Mouse (Mus musculus) kidney, embryonic 15.5 days (tissue): ENCODE measurements at regions not wholly inside any gene's neighbourhood (a gene's known extent, or its start where the extent isn't known, plus 50 kb on each side); places are given as distances from the start of the nearest gene placed in this dataset.

Experiments
- ATAC-seq: fragments of 200-750 bp; cut with Nextera tagmentation; replicated peaks from 2 replicates; pipeline ENCODE4 v1.8.0; 2017; ENCODE audit warnings: moderate TSS enrichment; ENCODE audit not compliant: low FRiP score
- H3K27ac ChIP-seq: fragments of 300-500 bp; sonication (generic); 2 replicates; pipeline ENCODE4 v1.5.1; 2015; ENCODE audit warnings: mild to moderate bottlenecking, inconsistent platforms
- H3K27me3 ChIP-seq: fragments of 300-500 bp; sonication (generic); 2 replicates; pipeline ENCODE4 v1.6.1; 2015; ENCODE audit warnings: inconsistent platforms
- H3K36me3 ChIP-seq: fragments of 300-500 bp; sonication (generic); 2 replicates; pipeline ENCODE4 v1.6.1; 2015; ENCODE audit warnings: inconsistent platforms
- H3K4me1 ChIP-seq: fragments of 300-500 bp; sonication (generic); 2 replicates; pipeline ENCODE4 v1.6.1; 2015; ENCODE audit warnings: inconsistent platforms
- H3K4me2 ChIP-seq: fragments of 300-500 bp; sonication (generic); 2 replicates; pipeline ENCODE4 v1.6.1; 2015; ENCODE audit warnings: moderate library complexity, mild to moderate bottlenecking, inconsistent platforms
- H3K4me3 ChIP-seq: fragments of 300-500 bp; sonication (generic); replicated peaks from 2 replicates; pipeline ENCODE4 v1.5.1; 2015; ENCODE audit warnings: mild to moderate bottlenecking, inconsistent platforms
- H3K9ac ChIP-seq: fragments of 300-500 bp; sonication (generic); 2 replicates; pipeline ENCODE4 v1.6.1; 2015; ENCODE audit warnings: mild to moderate bottlenecking, inconsistent platforms
- H3K9me3 ChIP-seq: fragments of 300-500 bp; sonication (generic); replicated peaks from 2 replicates; pipeline ENCODE4 v1.6.1; 2016; ENCODE audit warnings: inconsistent platforms
- WGBS: fragments of 180-500 bp; shearing (Covaris S2); methylation state at CpG from one replicate; pipeline ENCODE4 v1.1.7; 2015; ENCODE audit warnings: mixed read lengths; 5-methylcytosine and 5-hydroxymethylcytosine counted together

GRCm38 (mm10) chr13:90424541-90424940 is 335.1 kb upstream of the Xrcc4 start:
- H3K27me3 ChIP-seq: no peaks in the 10 kb centered on the region
- H3K9me3 ChIP-seq: no peaks in the 10 kb centered on the region
- H3K9ac ChIP-seq: no peak overlapping the region
- no peak overlapping the region for H3K27ac ChIP-seq
- no peak overlapping the region for H3K4me3 ChIP-seq
- H3K4me1 ChIP-seq: no peaks in the 10 kb centered on the region
- 80% methylated on average over 5 of the region's 5 CpGs for WGBS
- no peaks in the 10 kb centered on the region for H3K36me3 ChIP-seq
- ATAC-seq: no peak
- no peak overlapping the region for H3K4me2 ChIP-seq

GRCm38 (mm10) chr13:90420966-90421365 is 331.6 kb upstream of the Xrcc4 start:
- Histone ChIP-seq H3K4me1 (no peaks in the 10 kb centered on the region), H3K36me3 (no peaks in the 10 kb centered on the region), H3K4me2 (no peak overlapping the region), H3K9ac (no peak overlapping the region), H3K4me3 (no peak overlapping the region), H3K9me3 (no peaks in the 10 kb centered on the region), H3K27me3 (no peaks in the 10 kb centered on the region), H3K27ac (no peak overlapping the region)
- 59% methylated on average over 4 of the region's 4 CpGs for WGBS
- ATAC-seq: peak; percentile 41; the same call in 1 of the 2 replicates

DNA sequence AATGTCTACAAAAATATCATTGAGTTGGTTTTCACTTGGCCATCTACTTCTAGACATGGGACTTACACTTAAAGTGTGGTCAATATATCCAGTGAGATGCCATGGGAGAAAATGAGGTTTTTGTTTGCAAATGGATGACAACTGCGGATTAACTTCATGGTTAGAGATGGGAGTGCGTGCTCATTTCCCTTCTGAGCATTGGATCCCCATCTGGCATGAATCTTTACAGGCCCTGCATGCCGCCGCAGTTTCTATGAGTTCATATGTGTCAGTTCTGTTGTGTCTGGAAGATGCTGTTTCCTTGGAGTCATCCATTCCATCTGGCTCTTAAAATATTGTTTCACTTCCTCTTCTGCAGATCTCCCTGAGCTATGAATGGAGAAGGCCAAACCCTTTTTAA is 315.0 kb upstream of the Xrcc4 start:
- ATAC-seq: no peak
- H3K4me1 ChIP-seq: no peaks in the 10 kb centered on the region
- no peak overlapping the region for H3K27ac ChIP-seq
- H3K9me3 ChIP-seq: no peaks in the 10 kb centered on the region
- 97% methylated on average over 4 of the region's 4 CpGs for WGBS
- H3K27me3 ChIP-seq: no peaks in the 10 kb centered on the region
- H3K36me3 ChIP-seq: no peaks in the 10 kb centered on the region
- no peak overlapping the region for H3K9ac ChIP-seq
- H3K4me3 ChIP-seq: no peak overlapping the region
- no peak overlapping the region for H3K4me2 ChIP-seq

- no peaks in the 10 kb centered on the region for H3K27me3 ChIP-seq
- H3K9me3 ChIP-seq: no peaks in the 10 kb centered on the region
- no peaks in the 10 kb centered on the region for H3K4me1 ChIP-seq
- WGBS: 57% methylated on average over 1 of the region's 1 CpGs
- H3K9ac ChIP-seq: no peak overlapping the region
- no peak overlapping the region for H3K4me2 ChIP-seq
- no peak overlapping the region for H3K27ac ChIP-seq
- H3K4me3 ChIP-seq: no peak overlapping the region
- no peaks in the 10 kb centered on the region for H3K36me3 ChIP-seq
- no peak for ATAC-seq
These were observed 312.7 kb upstream of the Xrcc4 start for GRCm38 (mm10) chr13:90402061-90402460.

- no peaks in the 10 kb centered on the region for H3K36me3 ChIP-seq
- 31% methylated on average over 1 of the region's 1 CpGs for whole genome bisulfite sequencing
- no peaks in the 10 kb centered on the region for H3K27me3 ChIP-seq
- no peak overlapping the region for H3K9ac ChIP-seq
- H3K27ac ChIP-seq: no peak overlapping the region
- H3K4me2 ChIP-seq: no peak overlapping the region
- no peaks in the 10 kb centered on the region for H3K9me3 ChIP-seq
- no peaks in the 10 kb centered on the region for H3K4me1 ChIP-seq
- ATAC-seq: no peak
- H3K4me3 ChIP-seq: no peak overlapping the region
These were observed 312.1 kb upstream of the Xrcc4 start for GRCm38 (mm10) chr13:90401496-90401895.

DNA sequence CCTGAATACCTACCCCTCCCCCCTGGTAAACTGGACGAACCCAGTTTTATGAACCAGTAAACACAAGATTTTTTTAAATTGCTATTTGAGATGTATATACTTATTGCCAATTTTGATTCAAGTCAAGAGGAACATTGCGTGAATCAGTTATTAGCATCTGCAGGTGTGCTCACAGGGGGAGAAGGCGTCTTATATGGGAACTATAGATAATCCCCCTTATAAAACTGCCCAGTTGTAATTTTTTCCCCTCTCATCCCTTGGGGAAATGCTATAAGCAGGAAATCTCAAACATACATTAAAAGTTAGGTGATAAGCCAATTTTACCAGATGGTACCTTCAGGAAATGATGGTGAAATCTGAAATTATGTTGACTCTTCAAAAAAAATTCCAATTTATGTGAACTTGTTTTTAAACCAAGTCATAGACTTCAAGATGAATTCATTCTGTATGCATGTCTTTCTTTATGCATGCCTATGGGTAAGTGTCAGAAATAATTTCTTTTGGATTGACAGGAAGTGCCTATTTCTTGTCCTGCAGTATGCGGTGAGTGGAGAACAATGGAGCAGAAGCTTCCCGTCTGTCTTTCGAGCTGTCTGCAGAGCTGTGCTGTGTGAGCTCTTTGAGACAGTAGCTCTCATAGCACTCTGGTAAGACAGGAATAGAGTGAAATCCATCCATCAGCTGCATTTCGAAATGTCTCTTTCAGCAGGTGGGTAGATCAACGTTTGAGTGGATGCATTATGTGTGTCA is 306.0 kb upstream of the Xrcc4 start:
- H3K4me2 ChIP-seq: no peak overlapping the region

GRCm38 (mm10) chr13:90394815-90395241 is 305.4 kb upstream of the Xrcc4 start:
- H3K4me2 ChIP-seq: no peak overlapping the region
- H3K27ac ChIP-seq: no peak overlapping the region
- H3K36me3 ChIP-seq: no peaks in the 10 kb centered on the region
- H3K4me3 ChIP-seq: no peak overlapping the region
- H3K9me3 ChIP-seq: no peaks in the 10 kb centered on the region
- H3K4me1 ChIP-seq: 0 out of 2 replicates have a peak, but pooled peaks cover 3% of the 10 kb centered on the region
- no peak overlapping the region for H3K9ac ChIP-seq
- 54% methylated on average over 5 of the region's 5 CpGs for WGBS
- no peaks in the 10 kb centered on the region for H3K27me3 ChIP-seq
- ATAC-seq: no peak

More for the DNA sequence above, 306.0 kb upstream of the Xrcc4 start:
- no peaks in the 10 kb centered on the region for H3K27me3 ChIP-seq
- H3K27ac ChIP-seq: no peak overlapping the region
- H3K36me3 ChIP-seq: no peaks in the 10 kb centered on the region
- no peak overlapping the region for H3K9ac ChIP-seq
- H3K4me3 ChIP-seq: no peak overlapping the region
- 0 out of 2 replicates have a peak, but pooled peaks cover 3% of the 10 kb centered on the region for H3K4me1 ChIP-seq
- WGBS: 76% methylated on average over 8 of the region's 8 CpGs
- ATAC-seq: no peak
- H3K9me3 ChIP-seq: no peaks in the 10 kb centered on the region

GRCm38 (mm10) chr13:90392415-90392814 is 303.0 kb upstream of the Xrcc4 start:
- ATAC-seq: no peak

GRCm38 (mm10) chr13:90376619-90377018 is 287.2 kb upstream of the Xrcc4 start:
- Histone ChIP-seq H3K4me1 (no peaks in the 10 kb centered on the region), H3K4me3 (no peak overlapping the region), H3K27ac (peak overlapping the region; percentile 54; the same call in 1 of the 2 replicates), H3K9ac (no peak overlapping the region), H3K4me2 (no peak overlapping the region), H3K9me3 (no peaks in the 10 kb centered on the region), H3K36me3 (no peaks in the 10 kb centered on the region), H3K27me3 (no peaks in the 10 kb centered on the region)
- WGBS: 45% methylated on average over 3 of the region's 3 CpGs
- ATAC-seq: peak; percentile 96

More at GRCm38 (mm10) chr13:90392415-90392814, 303.0 kb upstream of the Xrcc4 start:
- Histone ChIP-seq H3K9me3 (no peaks in the 10 kb centered on the region), H3K4me1 (0 out of 2 replicates have a peak, but pooled peaks cover 3% of the 10 kb centered on the region), H3K27ac (no peak overlapping the region), H3K36me3 (no peaks in the 10 kb centered on the region), H3K27me3 (no peaks in the 10 kb centered on the region), H3K4me3 (no peak overlapping the region), H3K9ac (no peak overlapping the region), H3K4me2 (no peak overlapping the region)

GRCm38 (mm10) chr13:90376207-90376606 is 286.8 kb upstream of the Xrcc4 start:
- Histone ChIP-seq H3K4me3 (no peak overlapping the region), H3K4me2 (no peak overlapping the region), H3K27ac (peak overlapping the region; percentile 54), H3K36me3 (no peaks in the 10 kb centered on the region), H3K27me3 (no peaks in the 10 kb centered on the region), H3K9ac (no peak overlapping the region), H3K9me3 (no peaks in the 10 kb centered on the region), H3K4me1 (no peaks in the 10 kb centered on the region)
- WGBS: 40% methylated on average over 6 of the region's 6 CpGs
- peak; percentile 70 for ATAC-seq

DNA sequence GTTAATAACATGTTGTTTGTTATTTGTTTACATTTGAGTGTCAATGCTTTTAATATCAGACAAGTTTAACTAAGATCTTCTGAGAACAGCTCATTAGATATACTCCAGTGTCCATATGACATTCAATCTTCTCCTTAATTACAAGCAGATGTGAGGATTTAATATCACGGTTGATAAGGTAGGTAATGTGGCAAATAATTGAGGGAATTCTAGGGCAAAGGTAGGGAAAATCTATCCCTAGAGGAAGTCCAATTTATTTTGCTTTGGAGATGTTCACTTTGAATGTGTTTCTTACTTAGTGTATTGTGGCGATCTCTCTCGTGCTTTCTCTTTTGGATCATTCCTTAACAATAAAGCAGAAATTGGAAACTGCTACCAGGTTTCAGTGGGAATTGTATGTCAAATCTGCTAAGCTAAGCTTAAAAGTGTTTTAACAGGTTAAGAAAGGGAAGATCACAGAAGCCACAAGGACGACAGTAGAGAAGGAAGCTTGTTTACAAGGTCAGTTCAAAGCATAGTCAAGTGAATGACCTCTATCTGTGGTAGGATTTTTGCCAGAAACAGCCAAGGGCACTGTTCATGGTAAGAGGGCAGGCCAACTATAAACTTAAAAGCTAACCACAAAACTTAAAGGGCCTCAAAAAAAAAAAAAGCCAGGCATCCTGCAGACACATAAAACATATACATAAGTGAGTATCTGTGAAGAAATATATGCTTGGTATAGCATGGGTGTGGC is 282.2 kb upstream of the Xrcc4 start:
- Histone ChIP-seq H3K9ac (no peak overlapping the region), H3K27me3 (no peaks in the 10 kb centered on the region), H3K9me3 (no peaks in the 10 kb centered on the region), H3K4me1 (no peaks in the 10 kb centered on the region), H3K27ac (0 out of 2 replicates have a peak overlapping the region, but pooled peaks have one; percentile 25), H3K36me3 (no peaks in the 10 kb centered on the region), H3K4me2 (no peak overlapping the region), H3K4me3 (no peak overlapping the region)
- 38% methylated on average over 4 of the region's 4 CpGs for WGBS
- ATAC-seq: peak; percentile 76; the same call in 1 of the 2 replicates

- Histone ChIP-seq H3K36me3 (no peaks in the 10 kb centered on the region), H3K27ac (peak overlapping the region; percentile 24), H3K9me3 (no peaks in the 10 kb centered on the region), H3K27me3 (no peaks in the 10 kb centered on the region), H3K4me3 (no peak overlapping the region), H3K9ac (no peak overlapping the region), H3K4me1 (no peaks in the 10 kb centered on the region), H3K4me2 (no peak overlapping the region)
- ATAC-seq: peak; percentile 82
- WGBS: 68% methylated on average over 3 of the region's 3 CpGs
These were observed 281.5 kb upstream of the Xrcc4 start for GRCm38 (mm10) chr13:90370746-90371414.
